Mouse (Mus musculus): ENCODE data around the gene Ttll10.

- TF ChIP-seq POLR2A (IDR thresholded peaks at IDR 0.05; ENCODE audit: low read depth, low read length), result no peak
- no peak for TF ChIP-seq CTCF (conservative IDR thresholded peaks at IDR 0.05; ENCODE audit: insufficient read depth, insufficient read length, low read depth, low read length)
Measured at GRCm38 (mm10) chr4:156057702-156058101, 1.5 kb downstream of the Ttll10 start.
